Mouse (Mus musculus): ENCODE data around the gene Ckb. TPM values are rescaled to one million over a fixed set of nuclear protein-coding genes. Genes with fewer than 3 reads are reported as not detected.

Gene Ckb
- polyA plus RNA-seq, 2 experiments: 26.1 to 26.5 TPM

DNA sequence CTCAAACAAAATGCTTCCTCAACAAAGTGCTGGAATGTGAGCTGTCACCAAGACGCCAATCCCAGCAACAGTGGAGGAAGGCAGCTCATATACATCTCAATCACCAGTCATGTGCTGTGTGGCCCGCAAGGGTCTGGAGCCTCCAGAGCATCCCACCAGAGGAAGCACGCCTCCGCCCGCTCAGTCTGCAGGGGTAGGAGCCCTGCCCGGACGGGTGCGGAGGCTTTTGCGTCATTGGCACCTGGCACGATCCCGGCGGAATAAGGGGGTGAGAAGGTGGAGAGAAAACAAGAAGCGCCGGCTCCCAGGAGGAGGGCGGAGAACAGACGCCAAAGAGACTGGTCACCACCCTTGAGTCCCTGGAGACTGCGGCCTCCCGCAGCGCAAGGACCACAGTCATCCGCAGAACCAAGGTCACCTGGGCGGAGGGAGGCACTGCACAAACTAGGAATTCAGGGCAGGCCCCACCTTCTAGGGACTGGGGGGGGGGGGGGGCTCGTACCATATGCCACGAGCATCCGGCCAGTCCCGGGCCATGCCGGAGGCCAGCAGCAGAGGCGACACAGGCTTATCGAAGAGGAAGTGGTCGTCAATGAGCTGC, 1.7 kb downstream of the Ckb start:
- H3K27me3 ChIP-seq (ENCODE audit: control insufficient read depth, insufficient read depth, low read length): peaks cover 52% of the 10 kb centered on the region
- ATAC-seq (ENCODE audit: insufficient read depth) (no peak), DNase-seq (ENCODE audit: low read depth in 3 of 3, low spot score in 3 of 3) (no peak)

DNA sequence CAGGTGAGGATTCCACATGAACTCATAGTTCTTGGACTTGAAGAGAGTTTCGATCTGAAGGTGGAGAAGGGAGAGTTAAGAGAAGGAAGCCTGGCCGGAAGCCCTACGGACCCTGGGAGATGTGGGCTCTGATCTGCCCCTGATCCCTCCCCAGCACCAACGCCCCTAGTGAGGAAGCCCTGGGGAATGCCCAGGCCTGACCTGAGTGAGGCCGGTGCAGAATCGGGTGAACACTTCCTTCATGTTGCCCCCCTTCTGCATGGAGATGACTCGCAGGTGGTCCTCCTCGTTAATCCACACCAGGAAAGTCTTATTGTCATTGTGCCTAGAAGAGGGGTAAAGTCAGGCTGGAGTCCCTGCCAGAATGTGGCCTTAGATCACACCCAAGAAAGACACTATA, 2.2 kb downstream of the Ckb start:
- ATAC-seq (ENCODE audit: insufficient read depth) (no peak), DNase-seq (ENCODE audit: low read depth in 3 of 3, low spot score in 3 of 3) (no peak)
- Histone ChIP-seq H3K4me3 (ENCODE audit: insufficient read depth in 1 of 2, low read depth in 2 of 2, low read length in 2 of 2) (no peak overlapping the region), H3K27ac (no peak overlapping the region), H3K9me3 (ENCODE audit: control insufficient read depth, low read length) (no peaks in the 10 kb centered on the region), H3K27me3 (ENCODE audit: control insufficient read depth, insufficient read depth, low read length) (peaks cover 52% of the 10 kb centered on the region), H3K9ac (replicated peaks) (no peak overlapping the region), H3K36me3 (replicated peaks; ENCODE audit: control insufficient read depth, insufficient read depth, low read depth) (no peaks in the 10 kb centered on the region), H3K4me1 (replicated peaks; ENCODE audit: control insufficient read depth in 2 of 2, insufficient read depth in 2 of 2, low read length in 1 of 2) (0 out of 4 replicates have a peak, but pooled peaks cover 0 to 3% of the 10 kb centered on the region in 2 experiments), H3K4me2 (ENCODE audit: low read depth) (no peak overlapping the region)
- no peak for TF ChIP-seq EP300 (IDR thresholded peaks at IDR 0.05; ENCODE audit: low read depth)
- TF ChIP-seq CTCF (IDR thresholded peaks at IDR 0.05; ENCODE audit: low read depth): no peak
- 43% methylated on average over 8 of the region's 8 CpGs for WGBS (ENCODE audit: insufficient replicate concordance)

More for the DNA sequence above, 1.7 kb downstream of the Ckb start:
- Histone ChIP-seq H3K4me1 (replicated peaks; ENCODE audit: control insufficient read depth in 2 of 2, insufficient read depth in 2 of 2, low read length in 1 of 2) (peaks cover 0 to 5% of the 10 kb centered on the region in 2 experiments; a peak in 1 of 4 replicates), H3K9me3 (ENCODE audit: control insufficient read depth, low read length) (no peaks in the 10 kb centered on the region), H3K9ac (replicated peaks) (no peak overlapping the region), H3K4me3 (ENCODE audit: insufficient read depth in 1 of 2, low read depth in 2 of 2, low read length in 2 of 2) (peak overlapping the region in 1 of 2 experiments; percentile 48; a peak in 2 of 4 replicates), H3K4me2 (ENCODE audit: low read depth) (peak overlapping the region; percentile 56), H3K27ac (no peak overlapping the region), H3K36me3 (replicated peaks; ENCODE audit: control insufficient read depth, insufficient read depth, low read depth) (no peaks in the 10 kb centered on the region)
- no peak for TF ChIP-seq EP300 (IDR thresholded peaks at IDR 0.05; ENCODE audit: low read depth)
- no peak for TF ChIP-seq CTCF (IDR thresholded peaks at IDR 0.05; ENCODE audit: low read depth)
- 17% methylated on average over 25 of the region's 29 CpGs for WGBS (ENCODE audit: insufficient replicate concordance)

DNA sequence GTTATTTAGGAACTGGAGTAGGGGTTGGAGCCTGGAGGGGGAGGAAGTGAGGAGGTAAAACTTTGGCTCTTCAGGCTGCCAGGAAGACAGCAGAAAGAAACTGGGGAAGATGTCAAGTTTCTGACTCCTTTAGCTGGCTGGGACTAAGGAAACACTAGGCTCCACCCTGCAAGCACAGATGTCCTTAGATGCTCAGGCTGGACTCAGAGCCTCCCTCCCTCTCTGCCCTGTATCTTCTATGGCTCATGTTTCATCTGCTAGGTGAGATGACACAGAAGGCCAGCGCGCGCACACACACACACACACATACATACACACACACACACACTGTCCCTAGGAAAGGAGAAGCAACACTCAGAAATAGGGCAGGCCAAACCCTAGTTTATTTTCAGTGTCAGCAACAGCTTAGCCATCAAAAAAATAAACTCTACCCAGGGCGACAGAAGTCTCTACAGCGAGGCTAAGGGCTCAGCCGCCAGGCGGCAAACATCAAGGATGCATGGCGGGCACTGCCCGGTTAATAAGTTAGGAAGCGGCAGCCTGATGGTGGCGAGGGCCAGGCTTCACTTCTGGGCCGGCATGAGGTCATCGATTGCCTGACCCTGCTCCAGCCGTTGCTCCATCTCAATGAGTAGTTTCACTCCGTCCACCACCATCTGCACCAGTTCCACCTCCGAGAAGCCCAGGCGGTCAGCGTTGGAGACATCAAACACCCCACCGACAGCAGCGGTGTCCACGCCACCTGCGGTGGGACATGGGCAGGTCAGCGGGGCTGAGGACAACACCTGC, 2.9 kb downstream of the Ckb start:
- Histone ChIP-seq H3K9ac (replicated peaks) (no peak overlapping the region), H3K9me3 (ENCODE audit: control insufficient read depth, low read length) (no peaks in the 10 kb centered on the region), H3K4me3 (ENCODE audit: insufficient read depth in 1 of 2, low read depth in 2 of 2, low read length in 2 of 2) (no peak overlapping the region), H3K4me1 (replicated peaks; ENCODE audit: control insufficient read depth in 2 of 2, insufficient read depth in 2 of 2, low read length in 1 of 2) (0 out of 4 replicates have a peak, but pooled peaks cover 0 to 3% of the 10 kb centered on the region in 2 experiments), H3K27ac (no peak overlapping the region), H3K4me2 (ENCODE audit: low read depth) (peak overlapping the region; percentile 45), H3K27me3 (ENCODE audit: control insufficient read depth, insufficient read depth, low read length) (peaks cover 51% of the 10 kb centered on the region), H3K36me3 (replicated peaks; ENCODE audit: control insufficient read depth, insufficient read depth, low read depth) (no peaks in the 10 kb centered on the region)
- 65% methylated on average over 23 of the region's 23 CpGs for WGBS (ENCODE audit: insufficient replicate concordance)
- ATAC-seq (ENCODE audit: insufficient read depth): peak; percentile 9; the same call in 1 of the 2 replicates
- TF ChIP-seq CTCF (IDR thresholded peaks at IDR 0.05; ENCODE audit: low read depth): no peak
- TF ChIP-seq EP300 (IDR thresholded peaks at IDR 0.05; ENCODE audit: low read depth): no peak
- no peak for DNase-seq (ENCODE audit: low read depth in 3 of 3, low spot score in 3 of 3)

DNA sequence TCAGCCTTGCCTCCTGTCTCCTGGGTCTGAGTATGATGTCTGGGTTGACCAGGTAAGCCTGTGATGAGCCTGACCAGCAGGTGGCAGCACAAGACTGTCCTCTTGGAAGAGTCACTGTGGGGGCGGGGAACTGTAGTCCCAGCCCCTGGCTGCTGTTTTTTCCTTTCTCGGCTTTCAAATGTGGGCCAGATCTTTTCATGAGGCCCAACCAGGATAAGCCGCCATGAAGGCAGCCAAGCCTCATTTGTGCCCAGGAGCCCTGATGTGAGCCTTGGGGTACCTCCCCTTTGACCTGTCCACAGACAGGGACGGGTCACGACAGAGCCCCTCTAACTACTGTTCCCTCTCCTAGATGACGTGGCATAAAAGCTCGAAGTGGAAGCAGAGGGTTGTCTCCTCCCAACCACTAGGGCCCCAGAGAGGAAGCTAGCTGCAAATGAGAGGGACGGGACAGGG, 3.7 kb downstream of the Ckb start:
- ATAC-seq (ENCODE audit: insufficient read depth) (peak; percentile 68), DNase-seq (ENCODE audit: low read depth in 3 of 3, low spot score in 3 of 3) (peak; percentile 68 to 72 (median 70))
- Histone ChIP-seq H3K9ac (replicated peaks) (no peak overlapping the region), H3K36me3 (replicated peaks; ENCODE audit: control insufficient read depth, insufficient read depth, low read depth) (no peaks in the 10 kb centered on the region), H3K4me2 (ENCODE audit: low read depth) (peak overlapping the region; percentile 45), H3K27me3 (ENCODE audit: control insufficient read depth, insufficient read depth, low read length) (peaks cover 43% of the 10 kb centered on the region), H3K4me3 (ENCODE audit: insufficient read depth in 1 of 2, low read depth in 2 of 2, low read length in 2 of 2) (peak overlapping the region; percentile 17 to 22; a peak in 1 of 4 replicates), H3K4me1 (replicated peaks; ENCODE audit: control insufficient read depth in 2 of 2, insufficient read depth in 2 of 2, low read length in 1 of 2) (0 out of 4 replicates have a peak, but pooled peaks cover 0 to 4% of the 10 kb centered on the region in 2 experiments), H3K9me3 (ENCODE audit: control insufficient read depth, low read length) (no peaks in the 10 kb centered on the region), H3K27ac (no peak overlapping the region)
- WGBS (ENCODE audit: insufficient replicate concordance): under 1% methylated on average over 8 of the region's 8 CpGs
- no peak for TF ChIP-seq EP300 (IDR thresholded peaks at IDR 0.05; ENCODE audit: low read depth)
- TF ChIP-seq CTCF (IDR thresholded peaks at IDR 0.05; ENCODE audit: low read depth): peak; percentile 96

DNA sequence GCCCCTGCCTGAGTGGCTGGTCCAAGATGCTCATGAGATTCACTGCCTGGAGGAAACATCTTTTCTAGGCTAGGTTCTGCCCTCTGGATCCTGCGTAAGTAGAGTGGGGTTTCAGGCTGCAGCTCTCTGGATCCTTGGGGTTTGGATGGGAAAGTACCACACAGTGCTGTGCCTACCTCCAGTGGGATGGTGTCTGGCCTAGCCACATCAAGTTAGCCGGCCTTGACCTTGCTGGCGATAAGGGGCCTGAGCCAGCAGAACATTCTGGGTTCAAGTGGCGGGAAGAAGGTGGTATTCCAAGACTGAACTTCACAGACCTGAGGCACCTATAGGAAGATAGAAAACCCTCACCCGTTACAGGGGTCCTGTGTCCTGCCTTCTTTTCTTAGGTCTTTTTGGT, 4.7 kb downstream of the Ckb start:
- ATAC-seq (ENCODE audit: insufficient read depth) (no peak), DNase-seq (ENCODE audit: low read depth in 3 of 3, low spot score in 3 of 3) (no peak)
- 0 out of 4 replicates have a peak, but pooled peaks cover 0 to 5% of the 10 kb centered on the region in 2 experiments for H3K4me1 ChIP-seq (replicated peaks; ENCODE audit: control insufficient read depth in 2 of 2, insufficient read depth in 2 of 2, low read length in 1 of 2)
- H3K27ac ChIP-seq: no peak overlapping the region
- no peaks in the 10 kb centered on the region for H3K36me3 ChIP-seq (replicated peaks; ENCODE audit: control insufficient read depth, insufficient read depth, low read depth)
- peaks cover 33% of the 10 kb centered on the region for H3K27me3 ChIP-seq (ENCODE audit: control insufficient read depth, insufficient read depth, low read length)
- no peak overlapping the region for H3K4me3 ChIP-seq (ENCODE audit: insufficient read depth in 1 of 2, low read depth in 2 of 2, low read length in 2 of 2)
- no peak overlapping the region for H3K9ac ChIP-seq (replicated peaks)
- 78% methylated on average over 5 of the region's 5 CpGs for WGBS (ENCODE audit: insufficient replicate concordance)
- H3K9me3 ChIP-seq (ENCODE audit: control insufficient read depth, low read length): no peaks in the 10 kb centered on the region
- no peak for TF ChIP-seq EP300 (IDR thresholded peaks at IDR 0.05; ENCODE audit: low read depth)
- no peak for TF ChIP-seq CTCF (IDR thresholded peaks at IDR 0.05; ENCODE audit: low read depth)
- H3K4me2 ChIP-seq (ENCODE audit: low read depth): no peak overlapping the region

Data from liver, embryonic 14.5 days (tissue).